Mouse (Mus musculus) limb, embryonic 11.5 days (tissue): ENCODE data around the gene Mapkapk2. TPM values are rescaled to one million over a fixed set of nuclear protein-coding genes. Genes with fewer than 3 reads are reported as not detected.
A peak's percentile ranks its signal among the peaks of the same experiment; 100 is the strongest.
"Not testable (repeated sequence)": the region's sequence is repeated elsewhere in the genome, so short reads cannot be mapped to it uniquely, and the experiment has no call there.

Experiments
- ATAC-seq: fragments of 200-750 bp; cut with Nextera tagmentation; 2 replicates; pipeline ENCODE4 v1.8.0; 2017; ENCODE audit warnings: low read depth; ENCODE audit not compliant: insufficient number of reproducible peaks, low FRiP score, low TSS enrichment
- DNase-seq: peaks from one replicate; pipeline ENCODE4 v3.0.0-alpha.2; 2015; ENCODE audit warnings: low spot score
- H3K27ac ChIP-seq: fragments of 300-500 bp; sonication (generic); replicated peaks from 2 replicates; pipeline ENCODE4 v1.5.1; 2014; ENCODE audit warnings: low read depth, mild to moderate bottlenecking, low read length
- H3K27me3 ChIP-seq: fragments of 300-500 bp; sonication (generic); 2 replicates; pipeline ENCODE4 v1.6.1; 2014; ENCODE audit warnings: mild to moderate bottlenecking, low read length, mixed read lengths; ENCODE audit not compliant: control insufficient read depth, insufficient read depth
- H3K36me3 ChIP-seq: fragments of 300-500 bp; sonication (generic); 2 replicates; pipeline ENCODE4 v1.6.1; 2014; ENCODE audit warnings: mild to moderate bottlenecking, low read length, moderate library complexity, mixed read lengths; ENCODE audit not compliant: control insufficient read depth, insufficient read depth
- H3K4me1 ChIP-seq: fragments of 300-500 bp; sonication (generic); 2 replicates; pipeline ENCODE4 v1.6.1; 2014; ENCODE audit warnings: low read length, mixed read lengths; ENCODE audit not compliant: control insufficient read depth, insufficient read depth
- H3K4me2 ChIP-seq: fragments of 300-500 bp; sonication (generic); 2 replicates; pipeline ENCODE4 v1.6.1; 2014; ENCODE audit warnings: low read depth, mild to moderate bottlenecking, moderate library complexity; ENCODE audit not compliant: severe bottlenecking
- H3K4me3 ChIP-seq: fragments of 300-500 bp; sonication (generic); 2 replicates; pipeline ENCODE4 v1.5.1; 2014; ENCODE audit warnings: low read depth, low read length
- H3K9ac ChIP-seq: fragments of 300-500 bp; sonication (generic); 2 replicates; pipeline ENCODE4 v1.6.1; 2014; ENCODE audit warnings: mild to moderate bottlenecking, low read length
- H3K9me3 ChIP-seq: fragments of 300-500 bp; sonication (generic); 2 replicates; pipeline ENCODE4 v1.6.1; 2016; ENCODE audit warnings: low read length; ENCODE audit not compliant: control insufficient read depth
- WGBS: fragments of 180-500 bp; shearing (Covaris S2); extraction: QIAGEN DNeasy Blood & Tissue Kit; methylation state at CpG from one replicate; pipeline ENCODE4 v1.1.7; 2014; 5-methylcytosine and 5-hydroxymethylcytosine counted together
- polyA plus RNA-seq: library from polyadenylated mRNA; unstranded; fragments of >200 nt; fragmentation: Nextera tagmentation; extraction: Ambion mirVana; gene quantifications from 2 replicates; pipeline ENCODE4 v1.2.1, GENCODE M21; 2014

Mapkapk2 gene
- polyA plus RNA-seq, 1 experiment from 2014 or later = 47.6 TPM

DNA sequence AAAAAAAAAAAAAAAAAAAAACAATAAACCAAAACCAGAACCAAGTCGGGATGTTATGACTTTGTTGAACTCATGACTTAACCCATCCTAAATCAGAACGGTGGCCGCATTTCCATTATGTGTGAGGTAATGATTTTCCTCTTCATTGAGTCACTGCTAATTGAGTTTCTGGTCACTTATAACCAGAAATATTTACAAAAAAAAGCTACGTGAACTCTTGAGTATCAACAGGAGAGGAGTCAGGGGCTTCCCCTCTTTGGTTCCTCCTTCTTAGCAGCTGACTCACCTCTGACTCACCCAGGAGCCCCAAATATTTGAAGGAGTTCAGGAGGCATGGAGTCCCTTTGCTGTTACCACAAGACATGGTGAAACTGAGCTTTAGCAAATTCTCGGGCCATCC is 59.6 kb downstream of the Mapkapk2 start:
- no peaks in the 10 kb centered on the region for H3K36me3 ChIP-seq
- no peaks in the 10 kb centered on the region for H3K27me3 ChIP-seq
- no peaks in the 10 kb centered on the region for H3K4me1 ChIP-seq
- WGBS = 94% methylated on average over 5 of the region's 5 CpGs
- H3K9ac ChIP-seq = no peak overlapping the region
- H3K4me2 ChIP-seq = no peak overlapping the region
- no peak for DNase-seq
- no peaks in the 10 kb centered on the region for H3K9me3 ChIP-seq
- H3K27ac ChIP-seq = no peak overlapping the region
- no peak overlapping the region for H3K4me3 ChIP-seq
- ATAC-seq = no peak

DNA sequence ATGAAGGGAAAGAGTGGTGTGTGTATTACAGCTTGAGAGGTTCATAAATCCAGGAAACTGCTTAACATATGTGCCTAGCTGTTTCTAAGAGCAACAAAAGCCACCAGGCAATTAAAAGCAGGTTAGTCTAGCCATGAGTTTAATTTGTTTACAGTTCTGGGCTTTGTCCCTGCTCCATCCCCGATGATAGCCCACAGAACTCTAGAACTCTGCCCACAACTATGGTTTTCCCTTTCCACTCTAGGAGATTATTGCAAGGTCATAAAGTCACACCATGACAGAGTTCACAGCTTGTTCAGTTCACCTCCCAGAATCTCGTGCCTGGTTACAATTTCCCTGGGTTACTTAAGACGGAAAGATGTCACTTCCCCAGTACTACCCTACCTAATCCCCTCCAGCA is 66.4 kb downstream of the Mapkapk2 start:
- no peaks in the 10 kb centered on the region for H3K9me3 ChIP-seq
- no peaks in the 10 kb centered on the region for H3K36me3 ChIP-seq
- DNase-seq (no peak), ATAC-seq (peak; percentile 54; the same call in 1 of the 2 replicates)
- no peak overlapping the region for H3K4me3 ChIP-seq
- no peak overlapping the region for H3K27ac ChIP-seq
- H3K9ac ChIP-seq = no peak overlapping the region
- WGBS = 7% methylated on average over 3 of the region's 3 CpGs
- no peak overlapping the region for H3K4me2 ChIP-seq
- H3K4me1 ChIP-seq = peaks cover 3% of the 10 kb centered on the region; the same call in 1 of the 2 replicates
- no peaks in the 10 kb centered on the region for H3K27me3 ChIP-seq

DNA sequence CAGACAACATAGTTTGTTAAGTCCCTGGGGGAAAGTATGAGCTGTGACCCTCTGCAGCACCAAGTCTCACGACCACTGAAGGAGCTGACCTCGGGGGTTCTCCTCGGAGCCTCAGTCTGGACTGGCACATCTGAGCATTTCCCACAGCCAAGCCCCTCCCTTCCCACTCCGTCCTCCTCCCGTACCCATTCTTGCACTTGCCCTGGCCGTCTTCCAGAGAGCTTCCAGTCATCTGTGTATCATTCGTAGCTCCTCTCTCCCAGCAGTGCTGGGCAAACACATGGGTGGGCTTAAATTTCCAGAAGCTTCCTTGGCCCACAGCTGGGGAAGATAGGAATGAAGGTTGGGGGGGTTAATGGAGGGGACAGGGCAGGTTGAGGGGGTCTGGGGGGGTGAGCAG is 67.4 kb downstream of the Mapkapk2 start:
- Histone ChIP-seq H3K9ac (no peak overlapping the region), H3K27me3 (no peaks in the 10 kb centered on the region), H3K27ac (no peak overlapping the region), H3K36me3 (no peaks in the 10 kb centered on the region), H3K4me2 (no peak overlapping the region), H3K9me3 (no peaks in the 10 kb centered on the region), H3K4me1 (peaks cover 3% of the 10 kb centered on the region; the same call in 1 of the 2 replicates), H3K4me3 (no peak overlapping the region)
- no peak for DNase-seq
- 49% methylated on average over 7 of the region's 7 CpGs for WGBS
- ATAC-seq = no peak

DNA sequence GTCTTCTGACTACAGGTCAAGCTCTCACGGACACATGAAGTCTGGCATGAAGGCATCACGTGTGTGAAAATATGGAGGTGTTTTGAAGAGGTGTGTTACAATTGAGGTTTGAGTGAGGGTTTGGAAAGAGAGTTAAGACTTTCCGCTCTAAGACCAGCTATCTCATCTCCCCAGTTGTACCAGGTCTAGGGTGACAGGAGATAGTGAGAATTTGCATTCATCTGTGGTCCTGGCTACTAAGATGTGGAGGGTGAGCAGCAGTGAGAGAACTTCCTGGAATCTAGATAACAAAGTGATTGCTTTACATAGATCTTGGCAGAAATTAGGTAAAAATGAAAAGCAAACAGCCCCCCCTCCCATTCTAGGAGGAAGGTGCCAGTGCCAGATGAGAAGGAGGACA is 68.4 kb downstream of the Mapkapk2 start:
- H3K4me2 ChIP-seq = no peak overlapping the region
- WGBS = 90% methylated on average over 3 of the region's 3 CpGs

DNA sequence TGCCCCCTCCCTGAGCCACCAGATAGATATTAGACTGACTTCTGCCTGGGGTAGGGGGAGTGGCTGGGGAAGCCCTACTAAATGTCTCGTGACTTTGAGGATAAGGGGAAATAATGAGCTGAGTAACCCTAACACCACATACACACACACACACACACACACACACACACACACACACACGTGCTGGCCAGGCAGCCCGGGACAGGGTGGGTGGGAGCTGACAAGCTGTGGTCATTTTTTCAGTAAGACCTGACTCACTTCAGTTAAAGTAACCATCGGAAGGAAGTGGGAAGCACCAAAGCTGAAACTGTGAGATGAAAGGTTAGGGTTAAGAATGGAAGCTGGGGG is 71.8 kb downstream of the Mapkapk2 start:
- 66% methylated on average over 4 of the region's 4 CpGs for WGBS
- DNase-seq (no peak), ATAC-seq (no peak)
- H3K27ac ChIP-seq = no peak overlapping the region
- H3K4me3 ChIP-seq = no peak overlapping the region
- H3K9me3 ChIP-seq = no peaks in the 10 kb centered on the region
- H3K36me3 ChIP-seq = no peaks in the 10 kb centered on the region
- H3K9ac ChIP-seq = no peak overlapping the region
- H3K27me3 ChIP-seq = no peaks in the 10 kb centered on the region
- H3K4me2 ChIP-seq = no peak overlapping the region
- peaks cover 6% of the 10 kb centered on the region; the same call in 1 of the 2 replicates for H3K4me1 ChIP-seq

More for the DNA sequence above, 68.4 kb downstream of the Mapkapk2 start:
- H3K9ac ChIP-seq = no peak overlapping the region
- H3K9me3 ChIP-seq = no peaks in the 10 kb centered on the region
- no peak overlapping the region for H3K27ac ChIP-seq
- H3K4me3 ChIP-seq = no peak overlapping the region
- H3K36me3 ChIP-seq = no peaks in the 10 kb centered on the region
- no peak for ATAC-seq
- H3K27me3 ChIP-seq = no peaks in the 10 kb centered on the region
- no peak for DNase-seq
- peaks cover 3% of the 10 kb centered on the region; the same call in 1 of the 2 replicates for H3K4me1 ChIP-seq

DNA sequence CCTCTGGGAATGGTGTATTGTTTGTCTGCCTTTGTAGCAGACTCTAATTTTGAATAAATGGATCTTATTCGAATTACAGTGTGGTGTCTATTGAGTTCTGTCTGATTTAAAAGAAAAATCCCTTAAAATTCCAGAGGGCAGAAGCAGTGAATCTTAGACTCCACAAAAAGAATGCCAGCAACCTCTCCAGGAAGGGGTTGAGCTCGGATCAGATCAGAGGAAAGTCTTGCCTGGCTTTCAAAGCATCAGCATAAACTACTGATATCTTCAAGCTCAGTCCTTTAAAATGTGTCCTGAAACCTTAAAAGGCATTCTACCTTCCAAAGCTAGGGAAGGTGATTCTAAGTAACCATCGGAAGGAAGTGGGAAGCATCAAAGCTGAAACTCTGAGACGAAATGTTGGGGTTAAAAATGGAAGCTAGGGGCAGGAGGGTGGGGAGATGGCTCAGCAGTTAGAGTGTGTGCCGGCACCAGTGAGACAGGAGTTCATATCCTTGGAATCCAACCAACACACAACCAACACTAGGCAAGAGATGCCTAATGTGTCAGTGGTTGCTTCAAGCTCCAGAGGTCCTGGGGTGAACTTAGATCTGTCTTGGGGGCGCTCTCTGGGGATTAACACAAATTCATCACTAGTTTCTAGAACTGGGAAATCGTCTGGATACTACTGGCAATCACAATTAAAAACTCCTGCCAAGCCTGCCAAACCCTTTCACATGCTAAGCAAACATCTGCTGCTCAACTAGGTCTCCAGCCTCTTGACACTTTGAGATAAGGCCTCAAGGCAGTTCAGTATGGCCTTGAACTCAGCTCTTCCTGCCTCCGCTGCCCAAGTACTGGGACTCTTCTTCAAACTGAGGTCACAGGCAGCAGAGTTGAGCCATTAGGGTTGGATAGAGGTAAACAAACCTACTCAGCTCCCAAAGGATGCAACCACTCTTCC is 72.5 kb downstream of the Mapkapk2 start:
- no peaks in the 10 kb centered on the region for H3K27me3 ChIP-seq
- WGBS = 82% methylated on average over 8 of the region's 8 CpGs
- DNase-seq (no peak), ATAC-seq (no peak)
- no peak overlapping the region for H3K4me2 ChIP-seq
- no peak overlapping the region for H3K27ac ChIP-seq
- H3K36me3 ChIP-seq = no peaks in the 10 kb centered on the region
- peaks cover 6% of the 10 kb centered on the region; the same call in 1 of the 2 replicates for H3K4me1 ChIP-seq
- no peaks in the 10 kb centered on the region for H3K9me3 ChIP-seq
- H3K9ac ChIP-seq = no peak overlapping the region
- no peak overlapping the region for H3K4me3 ChIP-seq

DNA sequence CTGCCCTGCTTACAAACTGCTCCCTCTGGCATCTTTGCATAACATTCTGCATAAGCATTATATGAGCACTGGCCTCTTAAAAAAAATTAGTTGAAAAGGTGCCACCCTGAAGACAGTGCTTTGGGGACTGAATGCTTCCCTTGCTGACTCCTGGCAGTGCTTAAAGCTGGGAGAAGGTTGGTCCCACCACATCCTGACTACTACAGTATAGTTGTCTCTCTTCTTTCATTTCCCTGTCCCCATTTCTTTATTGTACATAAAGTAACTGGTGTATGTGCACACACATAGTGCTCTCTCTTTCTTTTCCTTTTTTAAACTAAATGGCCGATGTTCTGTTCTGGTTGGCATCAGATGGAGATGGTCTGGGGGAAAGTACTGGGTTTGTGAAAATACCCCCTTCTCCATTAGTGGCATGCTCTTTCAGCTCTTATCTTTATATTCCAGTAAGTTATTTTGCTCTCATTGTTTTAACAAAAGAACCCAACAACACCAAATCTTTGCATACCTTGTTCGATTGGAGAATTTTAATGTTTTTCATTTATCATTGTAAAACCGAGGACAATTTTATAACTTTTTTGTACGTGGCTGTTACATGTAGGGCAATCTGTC is 74.3 kb downstream of the Mapkapk2 start:
- H3K4me1 ChIP-seq, H3K36me3 ChIP-seq, ATAC-seq, H3K27me3 ChIP-seq, H3K27ac ChIP-seq, H3K4me2 ChIP-seq, H3K9me3 ChIP-seq, H3K4me3 ChIP-seq, DNase-seq, H3K9ac ChIP-seq: not testable (repeated sequence)
- 86% methylated on average over 4 of the region's 4 CpGs for WGBS

DNA sequence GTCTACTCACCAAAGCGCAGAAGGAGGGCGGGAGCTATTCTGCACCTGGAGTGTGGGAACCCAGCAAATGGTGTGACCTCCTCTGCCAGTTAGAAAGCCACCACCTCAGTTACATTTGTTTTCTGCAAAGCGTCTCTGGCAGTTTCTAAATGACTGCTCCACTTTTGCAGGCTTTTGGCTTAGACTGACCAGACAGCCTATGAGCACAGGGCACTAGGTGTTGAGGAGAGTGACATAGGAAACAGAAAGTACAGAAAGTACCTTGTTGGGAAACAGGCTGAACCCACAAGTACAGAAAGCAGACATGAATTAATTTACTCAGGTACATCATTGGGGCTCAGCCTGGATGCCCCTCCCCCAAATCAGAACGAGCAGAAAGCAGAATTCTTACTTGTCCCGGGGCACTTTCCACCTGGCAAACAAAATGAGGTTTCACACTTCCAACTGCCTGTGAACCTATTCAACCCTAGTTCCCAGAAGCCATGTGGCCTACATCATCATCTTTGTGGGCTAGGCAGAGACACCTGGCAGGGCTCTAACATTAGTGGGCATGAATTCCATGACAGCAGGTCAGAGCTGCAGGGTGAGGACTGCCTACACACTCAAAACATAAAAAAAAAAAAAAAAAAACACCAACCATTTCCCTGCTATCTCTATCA is 74.9 kb downstream of the Mapkapk2 start:
- no peaks in the 10 kb centered on the region for H3K27me3 ChIP-seq
- H3K4me3 ChIP-seq = no peak overlapping the region
- DNase-seq (peak; percentile 26), ATAC-seq (no peak)
- no peak overlapping the region for H3K9ac ChIP-seq
- H3K9me3 ChIP-seq = no peaks in the 10 kb centered on the region
- peaks cover 6% of the 10 kb centered on the region; the same call in 1 of the 2 replicates for H3K4me1 ChIP-seq
- H3K4me2 ChIP-seq = no peak overlapping the region
- H3K36me3 ChIP-seq = no peaks in the 10 kb centered on the region
- 32% methylated on average over 5 of the region's 5 CpGs for WGBS
- H3K27ac ChIP-seq = no peak overlapping the region
